In genomic region chr4:57011454-57012046, GRCm38 (mm10) we compare ENCODE assay signal across 24 mouse cellular contexts. TPM values are rescaled to one million over a fixed set of nuclear protein-coding genes. Genes with fewer than 3 reads are reported as not detected.
"Had no signal": no experiment of that assay in that cellular context is flagged by ENCODE, and none has a peak within 500 bp of the region (broad histone marks: within the 10 kb centered on the region; RNA-seq: fewer than 3 reads in every experiment).

No protein-coding gene starts in this region.

- H3K4me2 ChIP-seq: limb, embryonic 12.5 days; limb, embryonic 15.5 days; liver, embryonic 11.5 days; lung, embryonic 14.5 days; midbrain, embryonic 13.5 days; neural tube, embryonic 13.5 days had no signal

- H3K27me3 ChIP-seq: limb, embryonic 15.5 days; midbrain, embryonic 13.5 days; neural tube, embryonic 13.5 days had no signal

- H3K27ac ChIP-seq: kidney, postnatal 0 days; layer of hippocampus, adult 2 months; limb, embryonic 12.5 days; limb, embryonic 15.5 days; liver, embryonic 14.5 days; midbrain, embryonic 13.5 days; neural tube, embryonic 13.5 days had no signal

- H3K9me3 ChIP-seq: limb, embryonic 12.5 days; limb, embryonic 15.5 days; midbrain, embryonic 13.5 days; neural tube, embryonic 13.5 days had no signal

- H3K4me1 ChIP-seq: limb, embryonic 15.5 days; midbrain, embryonic 13.5 days had no signal

- ATAC-seq: liver, postnatal 0 days; lung, postnatal 0 days had no signal

- H3K9ac ChIP-seq: limb, embryonic 12.5 days; limb, embryonic 15.5 days; liver, embryonic 14.5 days; liver, postnatal 0 days; lung, embryonic 14.5 days; midbrain, embryonic 13.5 days; neural tube, embryonic 13.5 days had no signal

- DNase-seq: kidney, adult 2 months; kidney, postnatal 25 days; layer of hippocampus, adult 9-11 months; layer of hippocampus, postnatal 36 days; left cerebral cortex, postnatal 4 days; liver, postnatal 0 days; retina, postnatal 1 day; right cerebral cortex, postnatal 25 days; spleen, adult 18-20 months; thymus, postnatal 25 days had no signal

- H3K36me3 ChIP-seq: limb, embryonic 12.5 days; limb, embryonic 15.5 days; midbrain, embryonic 13.5 days; neural tube, embryonic 13.5 days had no signal

- H3K4me3 ChIP-seq: layer of hippocampus, adult 2 months; limb, embryonic 12.5 days; limb, embryonic 15.5 days; midbrain, embryonic 13.5 days; myocyte; neural tube, embryonic 13.5 days had no signal

RNA-seq across cellular contexts. Expression of gene Frrs1l, which starts 21.4 kb away (rescaled TPM):
- total RNA-seq: monocyte, adult 5-6 weeks; neutrophil, adult 5-6 weeks had no signal
- polyA plus RNA-seq: liver, postnatal 0 days; myocyte; thymus, postnatal 0 days had no signal
